Mouse (Mus musculus): Measurements from ENCODE around the gene Slc2a3.

Gene Slc2a3

DNA sequence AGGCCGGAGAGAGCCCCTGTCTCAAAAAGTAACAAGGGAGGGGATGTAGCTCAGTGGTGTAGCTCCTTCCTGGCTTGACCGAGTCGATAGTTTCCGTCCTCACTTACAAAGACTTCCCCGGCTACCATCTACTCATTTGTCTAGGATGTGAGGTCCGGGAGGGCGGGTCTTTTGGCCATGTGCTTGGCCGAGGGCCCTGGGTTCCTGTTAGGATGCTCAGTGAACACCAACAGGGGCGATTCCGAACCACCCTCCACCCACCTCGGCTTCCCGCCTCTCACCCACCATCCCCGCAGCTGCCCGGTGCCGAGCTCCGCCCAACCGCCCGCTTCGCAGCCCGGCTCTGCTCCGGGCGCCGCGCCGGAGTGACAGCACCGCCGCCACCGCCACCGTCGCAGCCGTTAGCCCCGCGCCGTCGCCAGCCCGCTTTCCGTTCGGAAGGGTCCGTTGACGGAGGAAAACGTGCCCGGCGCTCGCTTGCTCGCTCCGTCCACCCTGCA is at the start of gene Slc2a3:
Slc2a3 (minus strand) TSS at position 340 of the 500 bp plus-strand sequence.
- peak in 1 of 2 experiments; percentile 34 for DNase-seq (ENCODE audit: low spot score in 2 of 2)

GRCm38 (mm10) chr6:122843759-122844158 is 42.3 kb upstream of the Slc2a3 start:
- DNase-seq (ENCODE audit: low spot score in 2 of 2): no peak

DNA sequence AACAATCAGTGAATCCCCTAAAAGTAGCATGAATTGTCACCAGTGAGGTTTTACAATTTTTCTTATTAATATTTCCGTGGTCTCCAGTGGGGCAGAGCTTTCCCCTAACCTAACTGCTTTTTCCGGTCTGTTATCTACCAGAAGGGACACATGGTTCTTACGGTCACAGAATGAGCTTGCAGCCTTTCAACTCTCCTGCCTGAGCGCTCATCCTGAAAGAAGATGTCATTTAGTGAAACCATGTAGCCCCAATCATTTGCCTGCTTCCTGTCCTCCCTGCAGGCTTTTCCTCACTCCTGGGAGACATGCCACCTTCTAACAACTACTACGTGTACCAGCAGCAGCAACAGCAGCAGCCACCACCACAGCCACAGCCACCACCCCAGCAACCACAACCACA is 36.1 kb upstream of the Slc2a3 start:
- no peak for DNase-seq (ENCODE audit: low spot score in 2 of 2)

DNA sequence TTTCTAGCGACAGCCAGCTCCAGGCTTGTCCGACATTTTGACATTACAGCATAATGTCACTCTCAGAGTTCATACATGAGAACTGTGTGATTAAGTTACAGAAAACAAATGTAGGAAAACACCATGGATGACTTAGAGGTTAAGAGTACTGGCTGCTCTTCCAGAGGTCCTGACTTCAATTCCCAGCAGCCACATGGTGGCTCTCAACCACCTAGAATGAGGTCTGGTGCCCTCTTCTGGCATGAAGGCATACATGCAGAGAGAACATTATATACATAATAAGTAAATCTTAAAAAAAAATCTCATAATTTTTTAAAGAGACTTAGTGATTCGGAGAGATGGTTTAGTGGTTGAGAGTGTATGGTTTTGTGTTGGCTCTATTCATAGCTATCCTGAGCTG is 35.5 kb upstream of the Slc2a3 start:
- no peak for DNase-seq (ENCODE audit: low spot score in 2 of 2)

DNA sequence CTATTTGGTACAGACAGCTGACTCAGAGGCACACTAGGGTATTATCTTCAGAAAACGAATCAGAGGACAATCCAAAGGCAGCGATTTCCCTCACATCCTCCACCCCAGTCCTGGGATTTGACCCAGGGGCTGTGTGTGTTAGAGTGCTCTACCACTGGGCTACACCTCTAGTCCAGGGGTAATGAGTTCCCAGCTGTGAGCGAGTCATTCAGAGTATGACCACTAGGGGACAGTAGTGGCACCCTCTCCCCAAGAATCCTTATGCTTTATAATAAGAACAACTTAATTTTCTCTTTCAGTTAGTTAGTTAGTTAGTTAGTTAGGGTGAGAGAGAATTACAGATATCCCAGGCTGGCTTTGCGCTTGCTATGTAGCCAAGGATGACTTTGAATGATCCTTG is 32.9 kb upstream of the Slc2a3 start:
- peak in 1 of 2 experiments; percentile 59 for DNase-seq (ENCODE audit: low spot score in 2 of 2)

GRCm38 (mm10) chr6:122832880-122833279 is 31.4 kb upstream of the Slc2a3 start:
- no peak for DNase-seq (ENCODE audit: low spot score in 2 of 2)

DNA sequence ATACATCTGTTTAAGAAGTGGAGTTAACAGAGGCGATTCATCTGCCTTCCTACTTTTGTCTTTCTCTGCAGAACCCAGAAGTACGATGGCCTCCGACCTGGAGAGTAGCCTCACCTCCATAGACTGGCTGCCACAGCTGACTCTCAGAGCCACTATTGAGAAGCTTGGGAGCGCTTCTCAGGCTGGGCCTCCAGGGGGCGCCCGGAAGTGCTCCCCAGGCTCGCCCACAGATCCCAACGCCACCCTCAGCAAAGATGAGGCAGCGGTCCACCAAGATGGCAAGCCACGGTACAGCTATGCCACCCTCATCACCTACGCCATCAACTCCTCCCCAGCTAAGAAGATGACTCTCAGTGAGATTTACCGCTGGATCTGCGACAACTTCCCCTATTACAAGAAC is 26.6 kb upstream of the Slc2a3 start:
- no peak for DNase-seq (ENCODE audit: low spot score in 2 of 2)

DNA sequence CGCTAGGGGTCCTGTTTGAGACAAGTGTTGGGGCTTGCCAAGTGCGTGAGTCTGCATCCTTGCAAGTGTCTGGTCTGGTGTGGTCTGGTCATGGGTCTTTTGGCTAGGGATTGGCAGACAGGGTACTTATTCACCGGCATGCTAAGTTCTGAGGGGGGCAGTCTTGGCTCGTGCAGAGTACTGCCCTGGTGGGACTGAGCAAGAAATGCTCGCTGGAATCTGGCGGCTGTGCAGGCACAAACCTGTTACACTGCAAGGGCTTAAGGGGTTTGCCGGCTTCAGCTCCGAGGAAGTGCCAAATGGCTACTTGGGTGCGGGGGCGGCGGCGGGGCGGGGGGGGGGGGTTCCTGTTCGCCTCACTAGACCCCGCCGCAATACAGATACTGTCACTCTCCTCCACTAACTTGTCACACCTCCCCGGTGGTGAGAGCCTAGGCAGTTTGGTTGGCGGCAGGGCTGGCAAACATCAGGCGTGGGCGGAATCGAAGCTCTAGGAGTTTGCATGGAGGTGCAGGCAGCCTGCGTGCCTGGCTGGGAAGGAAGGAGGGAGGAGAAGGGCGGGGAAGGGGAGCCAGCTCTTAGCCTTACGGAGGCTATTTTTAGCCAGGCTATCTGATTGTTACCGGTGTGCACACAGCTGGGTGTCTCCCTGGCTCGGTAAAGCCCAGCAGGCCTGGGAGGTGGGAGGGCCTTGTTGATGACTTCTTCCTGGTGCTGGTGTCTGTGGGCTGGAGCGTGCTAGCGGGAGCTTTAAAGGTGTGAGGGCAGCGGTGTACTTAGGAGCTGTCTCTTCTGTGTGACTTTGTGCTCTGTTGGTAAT is 24.7 kb upstream of the Slc2a3 start:
- peak; percentile 66 to 72 for DNase-seq (ENCODE audit: low spot score in 2 of 2)

- DNase-seq (ENCODE audit: low spot score in 2 of 2): no peak
Measured at GRCm38 (mm10) chr6:122825166-122825565, 23.7 kb upstream of the Slc2a3 start.

DNA sequence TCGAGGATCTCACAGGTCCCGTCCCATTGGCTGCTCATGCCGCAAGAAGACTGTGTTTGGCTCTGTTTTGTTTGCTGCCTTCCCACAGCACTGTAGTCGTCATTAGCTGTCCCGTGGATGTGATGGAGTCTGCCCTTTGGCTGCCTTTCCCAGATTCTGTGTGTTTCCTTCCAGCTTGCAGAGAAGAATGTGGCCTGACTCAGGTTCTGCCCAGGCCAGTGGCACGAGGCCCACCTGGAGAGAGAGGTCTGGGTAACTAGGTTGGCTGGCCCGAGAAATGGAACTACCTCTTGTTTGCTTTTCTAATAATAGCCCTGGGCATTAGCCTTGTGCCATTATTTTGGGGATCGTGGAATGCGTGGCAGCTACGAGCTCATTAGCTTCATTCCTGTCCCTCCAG is 22.6 kb upstream of the Slc2a3 start:
- DNase-seq (ENCODE audit: low spot score in 2 of 2): no peak

DNA sequence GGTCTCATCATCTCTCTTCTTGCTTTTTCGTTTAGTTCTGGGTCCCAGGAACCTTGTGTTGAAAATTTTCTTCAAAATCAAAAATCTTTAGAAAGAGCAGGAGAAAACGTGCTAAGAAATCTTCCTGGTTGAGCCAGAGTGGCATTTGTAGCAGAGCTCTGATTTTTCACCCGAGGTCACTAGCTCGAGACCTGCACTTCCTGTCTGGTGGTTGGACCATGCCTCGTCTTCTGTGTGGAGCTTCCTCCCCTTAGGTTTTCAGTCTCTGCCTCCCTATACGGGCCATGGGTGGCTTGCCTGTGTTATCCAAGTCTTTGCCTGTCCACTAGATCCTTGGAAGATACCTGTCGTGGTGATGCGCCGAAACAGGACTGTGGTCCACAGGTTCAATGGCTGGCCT is 20.4 kb upstream of the Slc2a3 start:
- DNase-seq (ENCODE audit: low spot score in 2 of 2): no peak

GRCm38 (mm10) chr6:122820799-122821650 is 19.6 kb upstream of the Slc2a3 start:
- DNase-seq (ENCODE audit: low spot score in 2 of 2): no peak

DNA sequence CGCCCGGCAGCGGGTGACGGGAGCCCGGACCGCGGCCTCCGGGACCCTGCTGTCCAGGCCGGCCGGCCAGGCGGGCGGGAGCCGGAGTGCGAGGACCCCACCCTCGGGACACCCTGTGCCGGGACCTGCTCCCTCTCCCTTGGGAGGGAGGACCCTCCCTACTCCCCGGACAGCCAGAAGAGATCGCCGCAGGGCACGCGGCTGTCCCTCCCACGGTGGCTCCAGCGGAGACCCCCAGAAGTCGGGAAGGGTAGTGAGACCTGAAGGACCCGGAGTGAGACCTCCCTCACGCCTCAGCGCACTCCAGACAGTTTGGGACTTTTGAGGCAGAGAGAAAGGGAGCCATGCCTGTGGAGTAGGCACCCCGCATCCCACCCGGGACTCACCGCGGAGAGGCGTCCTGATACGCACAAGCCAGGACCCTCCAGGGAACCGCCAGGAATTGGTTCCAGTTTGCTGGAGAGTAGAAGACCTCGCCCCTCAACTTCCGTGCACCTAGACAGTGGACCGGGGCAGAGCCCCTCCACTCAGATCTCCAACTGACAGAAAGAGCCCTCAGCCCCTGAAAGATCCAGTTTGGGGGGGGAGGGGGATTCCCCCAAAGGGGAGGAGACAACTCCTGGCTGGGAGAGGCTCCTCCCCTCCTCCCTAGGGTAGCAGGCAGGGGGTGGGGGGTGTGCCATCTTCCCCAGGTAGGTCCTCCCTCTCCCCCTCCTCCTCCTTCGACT is 18.8 kb upstream of the Slc2a3 start:
- DNase-seq (ENCODE audit: low spot score in 2 of 2): peak in 1 of 2 experiments; percentile 28

DNA sequence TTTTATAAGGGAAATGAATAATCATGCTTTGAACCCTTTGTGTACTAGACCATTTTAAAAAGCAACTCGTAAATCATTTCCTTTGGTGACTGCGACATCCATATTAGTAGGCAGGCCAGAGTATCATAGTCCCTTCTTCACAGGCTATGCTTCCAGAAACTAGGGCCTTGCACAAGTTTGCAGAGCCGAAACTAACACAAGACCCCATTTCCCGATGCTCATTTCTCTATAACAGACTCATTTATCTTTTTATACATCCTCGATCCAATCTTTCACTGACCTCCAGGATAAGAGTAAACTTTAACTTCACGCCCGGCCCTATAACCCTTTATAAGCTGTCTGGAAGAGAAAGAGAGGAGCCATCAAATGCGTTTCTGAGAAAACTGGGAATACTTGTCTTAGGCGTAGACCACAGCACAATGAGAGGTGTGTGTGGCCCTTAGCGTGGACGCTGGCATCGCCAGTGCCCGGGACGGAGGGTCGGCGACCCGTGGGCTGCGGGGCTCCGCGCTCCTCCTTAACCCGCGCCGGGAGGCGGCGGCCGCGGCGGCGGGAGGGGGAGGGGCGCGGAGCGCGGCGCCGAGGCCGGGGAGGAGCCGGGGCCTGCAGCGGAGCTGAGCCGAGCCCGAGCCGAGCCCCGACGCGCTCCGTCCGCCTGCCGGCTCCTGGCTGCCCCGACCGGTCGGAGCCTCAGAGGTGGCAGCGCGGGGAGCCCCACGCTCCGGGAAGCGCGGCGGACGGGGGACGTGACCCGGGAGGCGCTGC is 18.0 kb upstream of the Slc2a3 start, which contains the start of gene Foxj2:
Foxj2 (plus strand) TSS at position 609 of the 765 bp plus-strand sequence.
- DNase-seq (ENCODE audit: low spot score in 2 of 2): peak; percentile 74 to 77

- DNase-seq (ENCODE audit: low spot score in 2 of 2): no peak
Measured at GRCm38 (mm10) chr6:122813640-122814039, 12.2 kb upstream of the Slc2a3 start.

- DNase-seq (ENCODE audit: low spot score in 2 of 2): no peak
Measured at GRCm38 (mm10) chr6:122812716-122813115, 11.3 kb upstream of the Slc2a3 start.

- DNase-seq (ENCODE audit: low spot score in 2 of 2): no peak
Measured at GRCm38 (mm10) chr6:122811771-122812600, 10.5 kb upstream of the Slc2a3 start.

DNA sequence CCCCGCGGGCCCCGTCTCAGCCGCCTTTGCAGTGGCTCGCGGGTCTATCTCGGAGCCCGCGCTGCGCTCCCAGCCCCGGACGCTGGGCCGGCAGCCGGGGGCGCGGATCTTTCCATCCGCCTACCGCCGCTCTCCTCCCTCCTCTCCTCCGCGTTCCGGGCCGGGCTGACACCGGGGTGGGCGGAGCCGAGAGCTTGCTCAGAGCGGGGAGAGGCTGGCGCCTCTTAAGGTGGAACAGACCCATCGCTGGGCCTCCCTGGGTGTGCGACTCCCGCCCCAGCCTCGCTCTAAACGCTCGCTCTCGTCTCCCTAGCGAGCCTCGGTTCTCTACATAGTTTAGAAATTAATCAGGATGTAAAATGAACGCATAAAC is 9.8 kb upstream of the Slc2a3 start:
- DNase-seq (ENCODE audit: low spot score in 2 of 2): peak; percentile 92 to 95

DNA sequence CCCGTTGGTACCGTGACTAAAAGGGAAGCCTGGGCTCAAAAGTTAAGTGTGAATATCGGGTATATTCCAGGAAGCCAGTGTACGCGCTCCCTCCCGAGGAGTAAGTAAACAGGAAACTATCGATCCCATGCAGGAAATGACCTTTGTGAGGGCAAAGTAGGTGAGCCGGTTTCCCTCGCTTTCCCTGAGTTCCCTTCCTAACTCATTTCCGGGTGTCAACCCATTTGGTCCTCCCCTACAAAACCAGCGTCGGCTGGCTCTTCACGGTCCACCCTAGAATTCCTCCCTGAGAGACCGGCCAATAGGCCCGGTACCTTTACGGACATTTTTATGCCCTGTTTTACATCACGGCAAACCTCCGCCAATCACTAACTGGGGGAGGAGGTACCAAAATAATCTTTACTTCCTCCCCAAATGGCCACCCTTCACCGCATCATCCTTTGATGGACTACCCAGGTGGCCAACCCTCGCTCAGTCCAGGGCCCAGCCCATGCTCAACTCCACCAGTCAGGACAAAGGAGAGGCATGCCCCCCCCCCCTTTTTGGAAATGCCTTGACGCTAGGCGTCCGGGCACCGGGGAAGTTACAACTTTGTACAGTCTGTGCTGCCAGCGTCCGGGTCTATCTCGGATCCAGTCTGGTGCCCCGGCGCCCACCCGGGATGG is 9.3 kb upstream of the Slc2a3 start:
- peak; percentile 98 for DNase-seq (ENCODE audit: low spot score in 2 of 2)
